Mouse (Mus musculus) ovary, postnatal 10 days (tissue): Measurements from ENCODE around the gene Stradb.
"Not testable (repeated sequence)": the region's sequence is repeated elsewhere in the genome, so short reads cannot be mapped to it uniquely, and the experiment has no call there.

Experiments used
- DNase-seq: peaks from one replicate; pipeline ENCODE4 v3.0.0; 2022; ENCODE audit warnings: low spot score

Stradb gene

GRCm38 (mm10) chr1:58973366-58974221 is at the start of gene Stradb, which contains the start of gene Trak2:
TSS of gene Stradb (plus strand) at chr1:58973522.
TSS of gene Trak2 (minus strand) at chr1:58973430.
- peak; percentile 77 for DNase-seq

- no peak for DNase-seq
Measured at GRCm38 (mm10) chr1:58926664-58927063, 46.7 kb upstream of the Stradb start.

GRCm38 (mm10) chr1:58936746-58937605 is 36.3 kb upstream of the Stradb start:
- DNase-seq, result no peak

- DNase-seq, result no peak
Measured at GRCm38 (mm10) chr1:58937606-58938099, 35.7 kb upstream of the Stradb start.

- no peak for DNase-seq
Measured at GRCm38 (mm10) chr1:58945523-58945922, 27.8 kb upstream of the Stradb start.

DNA sequence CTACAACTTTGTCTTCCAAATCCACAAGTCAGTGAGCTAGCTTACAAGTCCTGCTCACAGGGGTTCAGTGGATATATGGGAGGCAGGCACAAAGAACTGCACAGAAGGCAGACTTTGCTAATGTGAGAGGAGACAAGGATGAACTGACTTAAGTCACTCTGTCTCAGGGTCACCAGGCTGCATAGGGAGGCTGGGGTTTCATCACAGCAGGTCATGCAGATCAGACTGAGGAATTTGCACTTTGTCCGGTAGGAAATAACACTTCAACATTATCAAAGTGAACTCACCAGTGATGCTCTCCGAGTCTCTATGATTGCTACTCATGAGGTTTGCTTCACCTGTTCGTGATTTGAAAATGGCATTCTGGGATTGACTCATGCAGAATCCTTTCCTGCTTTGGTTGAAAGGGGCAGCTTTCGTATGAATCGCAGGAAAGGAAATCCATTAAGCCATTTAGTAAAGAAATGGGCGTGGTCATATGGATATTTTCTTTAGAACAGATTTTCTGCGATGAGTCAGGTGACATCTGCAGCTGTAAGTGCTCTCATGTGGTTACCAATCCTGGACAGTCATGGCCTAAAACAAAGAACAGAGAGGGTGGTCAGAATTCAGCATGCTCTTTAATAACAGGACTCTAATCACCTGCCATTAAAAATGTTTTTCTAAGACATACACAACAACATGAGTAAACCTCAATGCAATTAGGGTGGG is 27.2 kb upstream of the Stradb start:
- DNase-seq, result no peak

- DNase-seq, result no peak
Measured at GRCm38 (mm10) chr1:58946718-58947117, 26.6 kb upstream of the Stradb start.

- DNase-seq, result no peak
Measured at GRCm38 (mm10) chr1:58949561-58950106, 23.7 kb upstream of the Stradb start.

GRCm38 (mm10) chr1:58950899-58951648 is 22.2 kb upstream of the Stradb start:
- no peak for DNase-seq

GRCm38 (mm10) chr1:58951841-58952240 is 21.5 kb upstream of the Stradb start:
- DNase-seq, result no peak

DNA sequence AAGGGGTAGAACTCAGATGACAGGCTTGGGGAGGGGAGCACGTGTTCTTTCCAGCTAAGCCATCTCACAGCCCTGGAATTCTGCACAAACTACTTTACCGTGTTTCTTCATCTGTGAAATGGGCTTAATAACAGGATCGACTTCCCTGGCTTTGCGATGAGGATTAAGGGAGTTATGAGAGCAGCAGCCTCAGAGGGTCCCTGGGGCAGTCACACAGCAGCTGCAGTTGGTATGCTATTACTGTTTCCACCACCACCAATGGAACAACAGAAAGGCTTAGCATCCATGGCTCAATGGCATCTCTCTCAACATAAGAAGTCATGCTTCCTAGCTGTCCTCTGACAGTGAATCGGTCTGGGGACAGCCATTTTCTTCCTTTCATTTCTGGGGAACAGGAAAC is 20.8 kb upstream of the Stradb start:
- no peak for DNase-seq

DNA sequence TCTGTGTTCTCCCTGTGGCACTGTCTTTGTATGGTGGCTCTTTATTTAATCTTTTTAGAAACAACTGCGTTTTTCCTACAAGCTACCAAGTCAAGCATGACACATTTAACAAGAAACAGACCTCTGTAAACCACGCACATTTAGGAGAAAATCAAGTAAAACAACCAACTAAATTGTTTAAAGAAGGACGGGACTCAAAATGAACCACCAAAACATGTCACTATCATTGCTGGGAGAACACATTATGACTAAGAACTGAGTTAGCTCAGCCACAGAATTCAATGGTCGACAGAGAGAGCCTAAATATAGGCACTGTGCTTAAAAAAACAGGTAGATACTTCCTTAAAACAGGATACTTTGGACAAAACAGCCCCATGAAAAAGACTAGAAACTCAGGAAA is 20.3 kb upstream of the Stradb start:
- no peak for DNase-seq

DNA sequence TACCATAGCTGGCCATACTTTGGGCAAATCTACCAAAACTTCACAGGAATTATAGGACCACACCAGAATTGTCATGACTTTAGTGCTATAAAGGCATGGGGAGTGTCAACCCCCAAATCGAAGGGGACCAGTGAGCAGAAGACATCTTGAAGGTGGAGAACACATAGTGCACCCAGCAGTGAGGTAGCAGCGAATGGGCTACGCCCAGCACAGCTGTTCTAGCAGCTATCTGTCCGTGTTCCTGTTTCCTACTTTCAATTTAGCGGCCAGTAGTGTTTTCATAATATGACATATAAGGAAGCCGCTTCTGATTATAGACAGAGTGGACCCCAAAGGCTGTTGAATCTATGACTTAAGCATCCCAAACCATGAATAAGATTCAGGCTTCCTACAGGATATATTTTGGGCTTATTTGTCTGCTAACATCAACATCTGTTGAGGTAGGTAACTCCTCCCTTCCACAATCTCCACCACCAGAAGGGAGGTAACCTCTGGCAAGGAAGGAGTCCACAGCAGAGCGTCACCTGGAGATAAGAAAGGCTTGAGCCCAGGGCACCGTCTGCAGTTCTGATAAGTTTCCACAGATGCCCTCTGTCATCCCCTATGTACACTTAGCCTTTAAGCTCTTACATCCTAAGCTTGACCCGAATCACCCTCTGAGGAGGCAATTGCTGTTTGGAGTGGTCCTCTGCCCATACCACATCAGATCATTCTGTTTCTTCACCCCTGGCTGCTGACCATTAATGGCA is 19.5 kb upstream of the Stradb start:
- DNase-seq, result no peak

- no peak for DNase-seq
Measured at GRCm38 (mm10) chr1:58954578-58955410, 18.5 kb upstream of the Stradb start.

GRCm38 (mm10) chr1:58955716-58956115 is 17.6 kb upstream of the Stradb start:
- no peak for DNase-seq

GRCm38 (mm10) chr1:58956229-58956628 is 17.1 kb upstream of the Stradb start:
- DNase-seq, result no peak

GRCm38 (mm10) chr1:58957931-58958330 is 15.4 kb upstream of the Stradb start:
- DNase-seq, result no peak

- not testable (repeated sequence) for DNase-seq
Measured at GRCm38 (mm10) chr1:58958789-58959526, 14.4 kb upstream of the Stradb start.

DNA sequence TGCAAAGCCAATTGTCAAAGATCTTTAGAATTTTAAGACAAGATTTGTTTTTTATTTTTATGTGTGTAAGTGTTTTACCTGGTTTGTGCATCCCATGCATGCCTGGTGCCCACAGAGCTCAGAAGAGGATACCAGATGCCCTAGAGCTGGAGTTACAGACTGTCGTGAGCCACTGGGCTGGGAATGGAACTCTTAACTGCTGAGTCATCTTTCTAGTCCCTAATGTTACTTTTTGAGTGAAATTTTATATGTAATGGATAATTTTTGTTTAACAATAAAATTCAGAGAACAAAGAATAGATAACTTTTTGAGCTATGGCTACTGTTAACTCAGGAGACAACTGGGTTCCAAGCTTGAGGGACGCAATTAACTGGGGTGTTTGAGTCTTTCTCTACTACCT is 13.6 kb upstream of the Stradb start:
- DNase-seq, result no peak
